Mouse (Mus musculus) ES-E14 (cell line): ENCODE data around the gene Zgpat. TPM values are rescaled to one million over a fixed set of nuclear protein-coding genes. Genes with fewer than 3 reads are reported as not detected.

ENCODE experiments used
- DNase-seq: peaks from one replicate; pipeline ENCODE4 v3.0.0-alpha.2; 2013; ENCODE audit warnings: low read depth, low spot score
- H3K27ac ChIP-seq: 2 replicates; pipeline ENCODE4 v1.5.1; 2012; ENCODE audit warnings: low read depth, mild to moderate bottlenecking, low read length, moderate library complexity, mixed read lengths; ENCODE audit not compliant: poor library complexity, insufficient read depth, severe bottlenecking
- H3K36me3 ChIP-seq: 2 replicates; pipeline ENCODE4 v1.6.1; 2012; ENCODE audit warnings: mild to moderate bottlenecking, low read length, moderate library complexity, mixed read lengths; ENCODE audit not compliant: control insufficient read depth, poor library complexity, insufficient read depth, severe bottlenecking
- H3K4me1 ChIP-seq, 2 experiments: fragments of 150-350 bp in 1 of 2; sonication (generic) in 1 of 2; 2 replicates each; pipeline ENCODE4 v1.6.1; 2012; ENCODE audit warnings: low read length in 2 of 2, mild to moderate bottlenecking in 1 of 2, mixed read lengths in 1 of 2; ENCODE audit not compliant: control insufficient read depth in 2 of 2, insufficient read depth in 2 of 2, poor library complexity in 1 of 2
- H3K4me3 ChIP-seq, 2 experiments: fragments of 150-350 bp in 1 of 2; sonication (generic) in 1 of 2; 2 replicates each; pipeline ENCODE4 v1.5.1; 2012; ENCODE audit warnings: low read length in 2 of 2, low read depth in 1 of 2, mild to moderate bottlenecking in 1 of 2, mixed read lengths in 1 of 2; ENCODE audit not compliant: insufficient read depth in 1 of 2, poor library complexity in 1 of 2, severe bottlenecking in 1 of 2
- H3K9ac ChIP-seq: 2 replicates; pipeline ENCODE4 v1.6.1; 2012; ENCODE audit warnings: low read depth, mild to moderate bottlenecking, low read length, mixed read lengths; ENCODE audit not compliant: poor library complexity, insufficient read depth, severe bottlenecking
- H3K9me3 ChIP-seq: fragments of 150-350 bp; sonication (generic); 2 replicates; pipeline ENCODE4 v1.6.1; 2012; ENCODE audit warnings: low read depth, mild to moderate bottlenecking, low read length; ENCODE audit not compliant: control insufficient read depth, insufficient read depth
- CHD2 ChIP-seq: IDR thresholded peaks from 2 replicates; pipeline ENCODE4 v1.6.1; 2014; ENCODE audit warnings: mild to moderate bottlenecking, low read depth, low read length, inconsistent platforms
- HCFC1 ChIP-seq: IDR thresholded peaks from 2 replicates; pipeline ENCODE4 v1.6.1; 2012; ENCODE audit warnings: low read length, inconsistent platforms, borderline replicate concordance; ENCODE audit not compliant: insufficient read depth
- MAFK ChIP-seq: IDR thresholded peaks from 2 replicates; pipeline ENCODE4 v1.6.1; 2014; ENCODE audit warnings: mild to moderate bottlenecking, low read depth, low read length, inconsistent platforms; ENCODE audit not compliant: insufficient read depth
- ZC3H11A ChIP-seq: IDR thresholded peaks from 2 replicates; pipeline ENCODE4 v1.6.1; 2012; ENCODE audit warnings: low read depth, mild to moderate bottlenecking, inconsistent platforms, low read length, borderline replicate concordance
- ZNF384 ChIP-seq: IDR thresholded peaks from 2 replicates; pipeline ENCODE4 v1.6.1; 2012; ENCODE audit warnings: low read depth, low read length, inconsistent platforms
- in situ Hi-C, 2 experiments: fragments of 600-800 bp; cut with MboI; formaldehyde crosslinking; loops; one replicate each; pipeline ENCODE4 v1.15.1; 2025; ENCODE audit warnings: low sequenced_read_pairs in 2 of 2, inconsistent platforms in 1 of 2; ENCODE audit not compliant: unreplicated experiment in 2 of 2
- total RNA-seq: library from RNA; depleted of rRNA; stranded (reverse); fragments of 300-350 nt; gene quantifications from 2 replicates; pipeline ENCODE4 v1.2.3, GENCODE M21; 2012

The Zgpat gene
- total RNA-seq, 1 experiment, result 43.5 TPM

- H3K4me1 ChIP-seq, result peaks cover 4 to 19% of the 10 kb centered on the region in 2 experiments; a peak in 2 of 4 replicates
- no peak overlapping the region for H3K9ac ChIP-seq
- H3K9me3 ChIP-seq, result no peaks in the 10 kb centered on the region
- TF ChIP-seq ZNF384, result no peak
- no peak for TF ChIP-seq HCFC1
- TF ChIP-seq CHD2, result no peak
- TF ChIP-seq ZC3H11A, result no peak
- no peak for TF ChIP-seq MAFK
- no peak overlapping the region for H3K27ac ChIP-seq
- DNase-seq, result no peak
- no peak overlapping the region for H3K4me3 ChIP-seq
- in situ Hi-C loops, result no loop called here
- peaks cover 63% of the 10 kb centered on the region for H3K36me3 ChIP-seq
These were observed 38.6 kb upstream of the Zgpat start for GRCm38 (mm10) chr2:181326098-181326497.

GRCm38 (mm10) chr2:181332542-181332941, 32.2 kb upstream of the Zgpat start:
- peak; percentile 70 for DNase-seq
- H3K4me1 ChIP-seq, result peaks cover 0 to 8% of the 10 kb centered on the region in 2 experiments; a peak in 2 of 4 replicates
- no peak overlapping the region for H3K4me3 ChIP-seq
- H3K9me3 ChIP-seq, result no peaks in the 10 kb centered on the region
- H3K27ac ChIP-seq, result peak overlapping the region; percentile 85; the same call in 1 of the 2 replicates
- no peak overlapping the region for H3K9ac ChIP-seq
- H3K36me3 ChIP-seq, result peaks cover 36% of the 10 kb centered on the region
- in situ Hi-C loops, result no loop called here
- TF ChIP-seq CHD2 (no peak), ZC3H11A (no peak), MAFK (no peak), HCFC1 (no peak), ZNF384 (no peak)

- H3K4me3 ChIP-seq, result no peak overlapping the region
- peaks cover 0 to 8% of the 10 kb centered on the region in 2 experiments; a peak in 2 of 4 replicates for H3K4me1 ChIP-seq
- TF ChIP-seq HCFC1 (no peak), CHD2 (no peak), ZNF384 (no peak), ZC3H11A (peak; percentile 50; the same call in 1 of the 2 replicates)
- peaks cover 29% of the 10 kb centered on the region for H3K36me3 ChIP-seq
- no peak overlapping the region for H3K9ac ChIP-seq
- peak; percentile 56 for DNase-seq
- H3K9me3 ChIP-seq, result no peaks in the 10 kb centered on the region
- in situ Hi-C loops, result no loop called here
- H3K27ac ChIP-seq, result no peak overlapping the region
These were observed 30.7 kb upstream of the Zgpat start for GRCm38 (mm10) chr2:181334023-181334422.

- peaks cover 46% of the 10 kb centered on the region for H3K36me3 ChIP-seq
- H3K27ac ChIP-seq, result no peak overlapping the region
These were observed 24.3 kb upstream of the Zgpat start for GRCm38 (mm10) chr2:181340426-181340825.

GRCm38 (mm10) chr2:181342766-181343165, 22.0 kb upstream of the Zgpat start:
- Histone ChIP-seq H3K9ac (no peak overlapping the region), H3K36me3 (peaks cover 56% of the 10 kb centered on the region), H3K9me3 (no peaks in the 10 kb centered on the region), H3K4me3 (no peak overlapping the region), H3K4me1 (no peaks in the 10 kb centered on the region), H3K27ac (no peak overlapping the region)
- TF ChIP-seq HCFC1 (no peak), CHD2 (no peak), MAFK (no peak)
- no peak for DNase-seq
- in situ Hi-C loops, result no loop called here

More at GRCm38 (mm10) chr2:181340426-181340825, 24.3 kb upstream of the Zgpat start:
- H3K9me3 ChIP-seq, result no peaks in the 10 kb centered on the region
- TF ChIP-seq CHD2 (no peak), ZNF384 (no peak), ZC3H11A (no peak), MAFK (no peak), HCFC1 (no peak)
- H3K4me3 ChIP-seq, result no peak overlapping the region
- in situ Hi-C loops, result no loop called here
- H3K4me1 ChIP-seq, result no peaks in the 10 kb centered on the region
- DNase-seq, result no peak
- no peak overlapping the region for H3K9ac ChIP-seq
